8 mouse cellular contexts compared by ENCODE assay signal in the genomic region with DNA sequence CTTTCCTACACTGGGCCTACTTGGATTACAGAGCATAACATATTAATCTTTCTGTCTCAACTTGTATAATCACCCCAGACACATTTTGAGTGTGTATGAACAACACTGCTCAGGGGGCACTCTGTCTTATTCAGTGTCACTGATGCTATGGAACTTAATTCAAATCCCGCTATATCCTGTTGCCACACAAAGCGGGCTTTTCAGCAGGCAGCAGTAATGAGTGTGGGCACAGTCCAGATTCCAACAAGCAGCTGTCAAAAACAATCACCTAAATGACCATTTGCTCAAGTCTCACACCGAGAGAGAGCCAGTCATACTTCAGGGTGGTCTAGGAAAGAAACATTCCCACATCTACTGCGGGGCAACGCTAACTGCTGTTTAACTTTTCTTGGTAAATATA. TPM values are rescaled to one million over a fixed set of nuclear protein-coding genes. Genes with fewer than 3 reads are reported as not detected.
DNase-seq lines count a peak whose midpoint lies in the region; ATAC-seq and TF ChIP-seq lines count a peak whose summit lies in the region.

No protein-coding gene starts in this region.

- H3K4me3 ChIP-seq in heart, postnatal 0 days (ENCODE audit: low read depth, low read length) = no peak overlapping the region
- H3K4me3 ChIP-seq in hindbrain, postnatal 0 days (ENCODE audit: low read length) = peak overlapping the region; percentile 89
- H3K4me3 ChIP-seq in midbrain, embryonic 15.5 days = peak overlapping the region; percentile 65
- H3K4me3 ChIP-seq in thymus, adult 2 months (ENCODE audit: control insufficient read depth, insufficient read depth, low read length) = no peak overlapping the region

- no peak for TF ChIP-seq EP300 in heart, postnatal 0 days (IDR thresholded peaks at IDR 0.05; ENCODE audit: low read depth)

- peak overlapping the region; percentile 95 for H3K4me2 ChIP-seq in heart, postnatal 0 days (ENCODE audit: low read depth, low read length)
- H3K4me2 ChIP-seq in hindbrain, postnatal 0 days (ENCODE audit: low read depth, low read length) = peak overlapping the region; percentile 65
- H3K4me2 ChIP-seq in midbrain, embryonic 15.5 days = peak overlapping the region; percentile 64

- H3K9me3 ChIP-seq in heart, postnatal 0 days (replicated peaks; ENCODE audit: control insufficient read depth, low read length) = no peaks in the 10 kb centered on the region
- H3K9me3 ChIP-seq in hindbrain, postnatal 0 days (ENCODE audit: low read length) = no peaks in the 10 kb centered on the region
- no peaks in the 10 kb centered on the region for H3K9me3 ChIP-seq in midbrain, embryonic 15.5 days

- DNase-seq in heart, postnatal 0 days (ENCODE audit: low spot score) = no peak
- no peak for DNase-seq in heart, adult 18-20 months
- DNase-seq in embryo, embryonic 11 days = peak; percentile 44
- peak; percentile 37 for DNase-seq in hindbrain, postnatal 0 days (ENCODE audit: low spot score)
- DNase-seq in urinary bladder, postnatal 36 days (ENCODE audit: low spot score in 2 of 2) = no peak
- no peak for DNase-seq in layer of hippocampus, adult 11-12 months (ENCODE audit: low spot score)
- DNase-seq in thymus, adult 2 months = no peak

- H3K36me3 ChIP-seq in heart, postnatal 0 days (replicated peaks; ENCODE audit: control insufficient read depth, insufficient read depth, low read length) = no peaks in the 10 kb centered on the region
- H3K36me3 ChIP-seq in hindbrain, postnatal 0 days (ENCODE audit: insufficient read depth, low read length) = no peaks in the 10 kb centered on the region
- no peaks in the 10 kb centered on the region for H3K36me3 ChIP-seq in midbrain, embryonic 15.5 days (replicated peaks)
- H3K36me3 ChIP-seq in thymus, adult 2 months (ENCODE audit: control insufficient read depth, insufficient read depth, low read length) = no peaks in the 10 kb centered on the region

- TF ChIP-seq CTCF in heart, postnatal 0 days (IDR thresholded peaks at IDR 0.05; ENCODE audit: low read depth) = no peak
- TF ChIP-seq CTCF in hindbrain, postnatal 0 days (IDR thresholded peaks at IDR 0.05; ENCODE audit: low read depth) = no peak
- TF ChIP-seq CTCF in thymus, adult 2 months (IDR thresholded peaks at IDR 0.05; ENCODE audit: borderline replicate concordance, control insufficient read depth, extremely low read depth, insufficient read depth, low read length, poor library complexity) = no peak

- no peaks in the 10 kb centered on the region for H3K27me3 ChIP-seq in heart, postnatal 0 days (ENCODE audit: control insufficient read depth, insufficient read depth, low read length)
- H3K27me3 ChIP-seq in hindbrain, postnatal 0 days (ENCODE audit: insufficient read depth, low read length) = no peaks in the 10 kb centered on the region
- H3K27me3 ChIP-seq in midbrain, embryonic 15.5 days (replicated peaks) = no peaks in the 10 kb centered on the region
- no peaks in the 10 kb centered on the region for H3K27me3 ChIP-seq in thymus, adult 2 months (ENCODE audit: control insufficient read depth, insufficient read depth, low read length)

- H3K4me1 ChIP-seq in heart, postnatal 0 days (ENCODE audit: control insufficient read depth, insufficient read depth) = peaks cover 5% of the 10 kb centered on the region; the same call in 1 of the 2 replicates
- H3K4me1 ChIP-seq in hindbrain, postnatal 0 days (ENCODE audit: insufficient read depth, low read length) = peaks cover 10% of the 10 kb centered on the region; the same call in 1 of the 2 replicates
- H3K4me1 ChIP-seq in midbrain, embryonic 15.5 days = peaks cover 29% of the 10 kb centered on the region
- H3K4me1 ChIP-seq in thymus, adult 2 months (replicated peaks; ENCODE audit: control insufficient read depth, insufficient read depth, low read length) = peaks cover 30% of the 10 kb centered on the region

- 91% methylated on average over 5 of the region's 5 CpGs for WGBS in heart, postnatal 0 days
- WGBS in hindbrain, postnatal 0 days = 30% methylated on average over 5 of the region's 5 CpGs
- WGBS in midbrain, embryonic 15.5 days = 37% methylated on average over 5 of the region's 5 CpGs
- WGBS in thymus, adult 2 months = 94% methylated on average over 5 of the region's 5 CpGs

- H3K9ac ChIP-seq in heart, postnatal 0 days (replicated peaks; ENCODE audit: low read depth, low read length) = no peak overlapping the region
- H3K9ac ChIP-seq in hindbrain, postnatal 0 days (replicated peaks; ENCODE audit: low read length) = no peak overlapping the region
- H3K9ac ChIP-seq in midbrain, embryonic 15.5 days = no peak overlapping the region

- ATAC-seq in heart, postnatal 0 days (ENCODE audit: insufficient read depth, low read depth) = no peak
- ATAC-seq in hindbrain, postnatal 0 days = no peak
- no peak for ATAC-seq in midbrain, embryonic 15.5 days (replicated peaks)

- no peak overlapping the region for H3K27ac ChIP-seq in heart, postnatal 0 days (ENCODE audit: low read depth)
- no peak overlapping the region for H3K27ac ChIP-seq in hindbrain, postnatal 0 days
- no peak overlapping the region for H3K27ac ChIP-seq in midbrain, embryonic 15.5 days
- no peak overlapping the region for H3K27ac ChIP-seq in thymus, adult 2 months (ENCODE audit: control insufficient read depth, insufficient read depth, low read length)

- no peak for TF ChIP-seq POLR2A in thymus, adult 2 months (IDR thresholded peaks at IDR 0.05; ENCODE audit: control insufficient read depth, extremely low read depth, insufficient read depth, low read length, poor library complexity)

RNA-seq across cellular contexts. Expression of a gene that starts 2.2 kb away (rescaled TPM):
- total RNA-seq in heart, postnatal 0 days (2014; rRNA removed; ENCODE audit: low replicate concordance) = 15.8 and 17.2 TPM in 2 replicates
- 3.5 and 3.7 TPM in 2 replicates for polyA plus RNA-seq in heart, postnatal 0 days (2015; fragmentation: Nextera tagmentation; extraction: Ambion mirVana)
- total RNA-seq in heart, adult 18-20 months (2021) = 10 to 100 TPM; 14.6 to 15.4 TPM
- 57.5 and 58.4 TPM in 2 replicates for total RNA-seq in hindbrain, postnatal 0 days (2014; rRNA removed)
- polyA plus RNA-seq in hindbrain, postnatal 0 days (2015; fragmentation: Nextera tagmentation; extraction: Ambion mirVana) = 10.3 and 11.2 TPM in 2 replicates
- 13.7 and 13.8 TPM in 2 replicates for polyA plus RNA-seq in midbrain, embryonic 15.5 days (2015; fragmentation: Nextera tagmentation; extraction: Ambion mirVana)
- 7.4 and 8.5 TPM in 2 replicates for polyA plus RNA-seq in thymus, adult 2 months (2012; rRNA removed)

Comparison
In these comparisons a context has a peak if more than half of its experiments do, and no peak if none do; other contexts are left out.
1. DNase-seq: peak in embryo, embryonic 11 days (single experiment) and hindbrain, postnatal 0 days (single experiment); none in heart, postnatal 0 days (single experiment), heart, adult 18-20 months (0 of 2), urinary bladder, postnatal 36 days (0 of 2), layer of hippocampus, adult 11-12 months (single experiment) and thymus, adult 2 months (single experiment).
2. H3K4me3 ChIP-seq: peak in hindbrain, postnatal 0 days (single experiment) and midbrain, embryonic 15.5 days (single experiment); none in heart, postnatal 0 days (single experiment) and thymus, adult 2 months (single experiment).
3. Peak in every context shown above with its lines, with median percentiles within 50 percentile points of each other: H3K4me2 ChIP-seq.